Mouse (Mus musculus): ENCODE measurements around the gene Neurog2.

DNA sequence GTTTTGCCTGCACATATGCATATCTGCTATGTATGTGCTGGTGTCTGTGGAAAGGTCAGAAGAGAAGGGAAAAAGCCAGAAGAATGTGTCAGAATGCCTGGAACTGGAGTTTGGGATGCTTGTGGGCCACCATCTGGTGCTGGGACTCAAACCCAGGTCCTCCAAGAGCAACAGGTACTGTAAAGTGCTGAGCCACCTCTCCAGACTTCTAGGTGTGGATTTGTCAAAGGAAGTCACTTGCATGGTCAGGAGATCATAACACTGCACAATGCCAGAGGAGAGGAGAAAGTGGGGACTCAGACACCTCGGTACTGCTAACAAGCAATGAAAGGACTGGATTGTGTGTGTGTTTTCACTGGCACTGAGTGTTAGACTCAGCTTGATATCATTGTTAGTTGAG, 2.7 kb upstream of the Neurog2 start:
- TF ChIP-seq POLR2A (IDR thresholded peaks at IDR 0.05; ENCODE audit: low read depth, low read length) (no peak), CTCF (IDR thresholded peaks at IDR 0.05; ENCODE audit: extremely low read depth, insufficient read depth, insufficient read length, insufficient replicate concordance) (no peak)

Measured in spleen, adult 2 months (tissue).